Mouse (Mus musculus) olfactory bulb, adult 2 months (tissue): ENCODE data around the gene Ercc4.

ENCODE experiments used
- CTCF ChIP-seq: fragments of 200-500 bp; IDR thresholded peaks from 2 replicates; pipeline ENCODE4 v1.5.1; 2012; ENCODE audit warnings: low read depth, mild to moderate bottlenecking, low read length, moderate library complexity; ENCODE audit not compliant: insufficient read depth
- POLR2A ChIP-seq: fragments of 200-500 bp; IDR thresholded peaks from 2 replicates; pipeline ENCODE4 v1.6.1; 2012; ENCODE audit warnings: mild to moderate bottlenecking, low read depth, low read length, moderate library complexity; ENCODE audit not compliant: insufficient read depth

- TF ChIP-seq CTCF = no peak
- no peak for TF ChIP-seq POLR2A
Measured at GRCm38 (mm10) chr16:13161516-13161915, 52.0 kb downstream of the Ercc4 start.
